Comparison of ENCODE assay signal across 20 mouse cellular contexts in genomic region chrX:47835835-47836195, GRCm38 (mm10). TPM values are rescaled to one million over a fixed set of nuclear protein-coding genes. Genes with fewer than 3 reads are reported as not detected.
"Had no signal": no experiment of that assay in that cellular context is flagged by ENCODE, and none has a peak within 500 bp of the region (broad histone marks: within the 10 kb centered on the region; RNA-seq: fewer than 3 reads in every experiment).

No protein-coding gene starts in this region.

- H3K27me3 ChIP-seq: kidney, embryonic 15.5 days; limb, embryonic 12.5 days; limb, embryonic 15.5 days; stomach, embryonic 15.5 days had no signal

- H3K9ac ChIP-seq: kidney, embryonic 15.5 days; limb, embryonic 12.5 days; limb, embryonic 15.5 days; liver, embryonic 14.5 days; liver, postnatal 0 days; stomach, embryonic 15.5 days had no signal

- H3K27ac ChIP-seq: kidney, embryonic 15.5 days; limb, embryonic 12.5 days; limb, embryonic 15.5 days; liver, embryonic 14.5 days; stomach, embryonic 15.5 days had no signal

- ATAC-seq: intestine, postnatal 0 days had no signal

- H3K4me2 ChIP-seq: kidney, embryonic 15.5 days; limb, embryonic 12.5 days; limb, embryonic 15.5 days; liver, embryonic 11.5 days; midbrain, embryonic 11.5 days; stomach, embryonic 15.5 days had no signal

- H3K4me1 ChIP-seq: kidney, embryonic 15.5 days; limb, embryonic 12.5 days; limb, embryonic 15.5 days; stomach, embryonic 15.5 days had no signal

- H3K9me3 ChIP-seq: kidney, embryonic 15.5 days; limb, embryonic 12.5 days; limb, embryonic 15.5 days; stomach, embryonic 15.5 days had no signal

- H3K36me3 ChIP-seq: kidney, embryonic 15.5 days; limb, embryonic 15.5 days; stomach, embryonic 15.5 days had no signal

- H3K4me3 ChIP-seq: kidney, embryonic 15.5 days; limb, embryonic 12.5 days; limb, embryonic 15.5 days; stomach, embryonic 15.5 days had no signal

- DNase-seq: kidney, adult 2 months; kidney, postnatal 14 days; kidney, postnatal 4 days; left cerebral cortex, postnatal 4 days; liver, postnatal 0 days; lung, postnatal 36 days; midbrain, embryonic 14.5 days; right cerebral cortex, postnatal 25 days; spleen, adult 18-20 months; thymus, postnatal 25 days had no signal

RNA-seq across cellular contexts. Expression of gene Smarca1, which starts 57.0 kb away (rescaled TPM):
- total RNA-seq: megakaryocyte progenitor cell, adult 5-6 weeks; megakaryocyte-erythroid progenitor cell, adult 5-6 weeks had no signal
